Mouse (Mus musculus) heart, postnatal 4 days (tissue): ENCODE measurements at regions not wholly inside any gene's neighbourhood (a gene's known extent, or its start where the extent isn't known, plus 50 kb on each side); places are given as distances from the start of the nearest gene placed in this dataset.

ENCODE experiments used
- DNase-seq: peaks from one replicate; pipeline ENCODE4 v3.0.0; 2021

- DNase-seq = no peak
Measured at GRCm38 (mm10) chr12:78118131-78118530, 75.9 kb upstream of the Gm6657 start.

DNA sequence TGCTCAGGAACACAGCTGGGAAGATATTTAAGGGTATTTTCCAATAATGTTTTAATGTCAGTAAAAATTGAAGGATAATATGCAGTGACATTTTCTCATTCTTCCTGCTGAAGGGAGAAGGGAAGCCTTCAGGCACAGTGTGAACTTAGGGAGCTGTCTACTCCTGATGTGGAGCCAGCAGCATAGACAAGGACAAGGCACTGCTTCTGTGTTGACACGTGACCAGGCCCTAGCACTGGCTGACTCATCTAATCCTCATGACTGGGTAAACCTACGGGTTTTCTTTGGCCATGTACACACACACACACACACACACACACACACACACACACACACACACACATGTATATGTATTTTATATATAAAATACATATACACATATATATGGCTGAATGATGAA, 74.8 kb upstream of the Gm6657 start:
- DNase-seq = no peak

DNA sequence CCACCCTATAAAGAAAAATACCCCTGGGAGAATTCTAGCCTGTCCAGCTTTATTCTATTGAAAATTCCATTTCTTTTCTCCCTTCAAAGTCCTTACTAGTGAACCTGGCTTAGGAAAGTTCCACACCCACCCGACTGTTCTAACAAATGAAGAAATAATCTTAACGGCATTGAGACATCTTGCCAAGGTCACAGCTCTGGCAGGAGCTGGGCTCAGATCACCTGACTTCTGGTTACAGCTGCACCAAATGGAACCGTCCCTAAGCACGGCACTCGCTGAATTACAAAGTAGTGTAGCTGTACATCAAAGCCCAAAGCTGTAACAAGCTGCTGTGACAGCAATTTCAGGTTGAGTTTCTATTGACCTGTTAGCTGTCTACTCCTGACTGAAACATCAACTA, 74.2 kb upstream of the Gm6657 start:
- peak; percentile 38 for DNase-seq

DNA sequence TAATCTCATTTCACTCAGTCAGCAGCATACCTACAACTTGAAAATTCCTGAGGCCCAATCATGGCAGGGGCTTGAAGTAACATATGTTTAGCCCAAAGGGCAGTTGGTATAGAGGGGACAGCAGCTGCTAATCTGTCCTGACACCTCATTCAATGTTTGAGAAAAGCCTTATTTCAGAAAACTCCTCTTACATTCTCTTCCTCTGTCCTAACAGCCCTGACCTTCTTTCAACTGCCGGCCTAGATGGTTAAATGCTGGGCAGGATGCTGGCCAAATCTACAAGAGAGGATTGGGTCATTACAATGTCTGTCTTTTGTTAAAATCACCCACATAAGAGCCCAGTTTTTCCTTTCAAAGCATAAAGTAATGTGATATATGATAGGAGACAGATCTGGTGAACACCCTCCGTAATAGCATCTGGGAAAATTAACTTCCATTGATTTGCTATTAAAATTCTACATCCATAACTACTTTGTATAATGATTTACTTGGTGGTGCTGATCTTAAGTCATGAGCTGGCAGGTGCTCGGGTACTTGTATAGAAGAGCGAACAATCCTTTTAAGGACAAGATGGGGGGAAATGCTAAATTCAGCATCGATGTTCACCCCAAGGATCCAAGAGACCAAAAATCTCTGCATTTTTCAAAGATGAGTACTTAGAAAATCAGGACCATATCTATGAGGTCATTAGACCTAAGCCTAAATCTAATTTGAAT, 64.8 kb upstream of the Gm6657 start:
- no peak for DNase-seq

DNA sequence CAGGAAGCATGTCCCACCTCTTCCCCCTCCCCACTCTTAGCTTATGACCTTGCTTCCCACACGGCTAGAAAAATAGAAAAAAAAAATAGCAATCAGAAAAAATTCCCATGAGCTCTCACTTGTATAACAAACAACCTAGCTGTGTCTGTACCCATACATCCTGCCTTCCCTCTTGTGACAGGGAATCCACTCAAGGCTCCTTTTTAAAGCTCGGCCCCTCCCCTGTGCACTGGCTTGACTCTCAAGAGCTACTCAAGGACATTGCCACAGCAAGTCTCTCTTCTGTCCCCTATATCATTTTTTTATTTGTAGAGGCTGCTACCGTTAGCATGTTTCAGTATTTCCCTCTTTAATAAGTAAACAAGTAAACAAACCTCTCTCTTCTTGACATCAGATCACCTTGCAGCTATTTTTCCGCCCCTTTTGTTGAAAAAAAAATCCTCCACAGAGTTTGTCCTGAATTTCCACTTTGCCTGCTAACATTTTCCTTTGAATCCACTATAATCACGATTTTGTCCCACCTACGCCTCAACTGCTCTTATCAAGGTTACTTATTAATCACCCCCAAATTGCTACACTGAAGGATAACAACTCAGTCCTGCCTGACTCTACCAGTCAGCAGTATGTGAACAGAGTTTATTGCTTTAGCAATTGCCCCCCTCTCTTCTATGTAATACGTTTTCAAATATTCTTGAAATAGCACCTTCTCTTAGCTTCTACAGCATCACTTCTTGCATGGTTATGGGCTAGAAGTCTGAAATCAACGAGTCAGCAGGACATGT, 61.8 kb upstream of the Gm6657 start:
- DNase-seq = no peak

DNA sequence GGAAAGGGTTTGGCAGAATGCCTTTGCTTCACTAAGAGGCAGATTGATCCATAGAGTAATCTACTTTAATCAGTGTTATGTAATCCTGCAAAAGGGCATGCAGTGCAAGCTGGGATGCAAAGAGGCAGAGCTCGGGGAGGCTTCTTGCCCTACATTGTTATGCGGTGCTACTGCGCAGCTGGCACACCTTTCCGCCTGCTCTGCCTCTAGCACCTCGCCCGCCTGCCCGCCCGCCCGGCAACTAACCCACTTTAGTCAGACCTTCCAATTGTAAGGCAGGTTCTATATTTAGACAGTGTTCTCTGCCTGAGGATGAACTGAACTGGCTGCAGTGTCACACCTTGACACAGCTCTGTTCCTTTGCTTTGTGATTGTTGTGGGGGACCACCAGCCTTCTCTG, 60.7 kb upstream of the Gm6657 start:
- peak; percentile 37 for DNase-seq

DNA sequence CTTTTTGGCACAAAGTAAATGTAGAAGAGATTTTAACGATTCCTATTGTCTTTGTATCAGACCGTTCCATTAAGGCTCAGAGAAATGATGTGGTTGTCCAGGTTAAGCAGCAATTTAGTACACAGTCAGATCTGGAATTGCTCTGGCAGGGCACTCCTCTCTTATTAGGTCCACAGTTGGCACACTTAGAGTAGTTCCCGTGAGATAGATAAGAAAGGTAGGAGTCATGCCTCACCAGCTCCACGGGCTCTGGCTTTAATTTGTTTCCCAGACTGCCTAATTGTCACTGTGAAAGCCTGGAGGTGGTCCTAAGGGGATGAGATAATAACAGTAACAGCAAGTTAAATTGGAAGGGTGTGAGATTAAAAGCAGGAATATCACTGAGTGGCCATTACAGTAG, 60.1 kb upstream of the Gm6657 start:
- no peak for DNase-seq

DNA sequence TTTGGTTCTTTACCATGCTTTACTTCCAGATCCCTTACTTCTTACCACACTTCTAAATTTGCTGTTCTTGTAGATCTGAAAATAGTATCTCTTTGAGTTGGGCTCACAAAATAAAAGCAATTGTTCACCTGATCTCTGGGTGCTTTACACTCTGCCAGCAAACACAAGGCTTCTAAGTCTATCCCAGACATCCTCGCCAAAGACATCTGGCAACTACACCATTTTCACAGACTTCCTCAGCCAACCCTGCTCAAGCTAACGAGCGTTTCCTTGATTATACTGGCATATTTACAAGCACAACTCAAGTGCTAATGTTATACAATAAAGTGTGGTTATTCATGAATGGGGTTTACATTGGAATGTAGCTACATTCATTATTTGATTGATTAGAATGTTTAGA, 56.8 kb upstream of the Gm6657 start:
- DNase-seq = no peak

GRCm38 (mm10) chr12:78138467-78138866, 55.6 kb upstream of the Gm6657 start:
- no peak for DNase-seq
